Mouse (Mus musculus) megakaryocyte, embryonic 14.5 days (primary cell): Measurements from ENCODE around the gene Taf1b.

Experiments used
- FLI1 ChIP-seq: IDR thresholded peaks from 2 replicates; pipeline ENCODE4 v1.6.1; 2012; ENCODE audit warnings: low read length, inconsistent platforms, mixed read lengths
- GATA1 ChIP-seq: IDR thresholded peaks from 3 replicates; pipeline ENCODE4 v1.6.1; 2012; ENCODE audit warnings: mixed read lengths, low read length, inconsistent platforms, borderline replicate concordance

GRCm38 (mm10) chr12:24572421-24573274 is 74.5 kb downstream of the Taf1b start:
- TF ChIP-seq GATA1 (no peak), FLI1 (no peak)
